Mouse (Mus musculus): ENCODE data around the gene Aagab. TPM values are rescaled to one million over a fixed set of nuclear protein-coding genes. Genes with fewer than 3 reads are reported as not detected.

Aagab gene
- total RNA-seq (2023): 10 to 100 TPM; 35.1 to 43.5 TPM

GRCm38 (mm10) chr9:63602043-63602939 lies at the start of gene Aagab, which contains the start of gene Iqch:
Aagab (plus strand) TSS chr9:63602660.
Iqch (minus strand) TSS chr9:63602493.

Other genes with a start within 250 kb of the Aagab start
- 10 to 100 TPM; 31.1 to 36.2 TPM for gene Map2k5, start 224.8 kb upstream of the Aagab start, total RNA-seq (2023)
- 10 to 100 TPM; 15.4 to 18.3 TPM for gene 2300009A05Rik, start 203.4 kb upstream of the Aagab start, total RNA-seq (2023)
- under 1 TPM in 1 of 2 experiments, not detected in 1; 0.15 TPM for gene Iqch, start 167 bp upstream of the Aagab start, total RNA-seq (2023)
- 10 to 100 TPM; 44.5 to 55.0 TPM for gene Smad3, start 155.3 kb downstream of the Aagab start, total RNA-seq (2023)

All from monocyte, adult 59 days (primary cell).